Mouse (Mus musculus) Patski (cell line): ENCODE results near the gene Wt1. TPM values are rescaled to one million over a fixed set of nuclear protein-coding genes. Genes with fewer than 3 reads are reported as not detected.

ENCODE experiments used
- ATAC-seq: fragments of 100-300 bp; one replicate; pipeline ENCODE4 v1.8.0; 2021
- CTCF ChIA-PET: fragments of 350-600 bp; sonication (Branson Sonifier 250); formaldehyde crosslinking; loops from one replicate; lab custom pipeline; 2022; ENCODE audit warnings: inconsistent platforms; lab: Charles Lee
- POLR2A ChIA-PET: fragments of 350-600 bp; sonication (Branson Sonifier 250); formaldehyde crosslinking; loops from one replicate; lab custom pipeline; 2022; ENCODE audit warnings: antibody characterized with exemption, inconsistent platforms; lab: Charles Lee
- DNase-seq: peaks from one replicate; pipeline ENCODE4 v3.0.0-alpha.2; 2011; ENCODE audit warnings: low read depth, low spot score
- H3K27me3 ChIP-seq: fragments of 371-371 bp; one replicate; pipeline ENCODE4 v1.5.1; 2021
- CTCF ChIP-seq: fragments of 100-300 bp; IDR thresholded peaks from one replicate; pipeline ENCODE4 v1.5.1; 2021
- in situ Hi-C: fragments of 300-500 bp; cut with MboI; formaldehyde crosslinking; loops from 3 replicates; pipeline ENCODE4 v1.11.1; 2018; ENCODE audit warnings: low pct_unique_long_range_greater_than_20kb, mixed read lengths
- polyA plus RNA-seq: library from polyadenylated mRNA; unstranded; gene quantifications from one replicate; pipeline ENCODE4 v1.2.3, GENCODE M21; 2021

Gene Wt1
- polyA plus RNA-seq = 15.2 TPM

DNA sequence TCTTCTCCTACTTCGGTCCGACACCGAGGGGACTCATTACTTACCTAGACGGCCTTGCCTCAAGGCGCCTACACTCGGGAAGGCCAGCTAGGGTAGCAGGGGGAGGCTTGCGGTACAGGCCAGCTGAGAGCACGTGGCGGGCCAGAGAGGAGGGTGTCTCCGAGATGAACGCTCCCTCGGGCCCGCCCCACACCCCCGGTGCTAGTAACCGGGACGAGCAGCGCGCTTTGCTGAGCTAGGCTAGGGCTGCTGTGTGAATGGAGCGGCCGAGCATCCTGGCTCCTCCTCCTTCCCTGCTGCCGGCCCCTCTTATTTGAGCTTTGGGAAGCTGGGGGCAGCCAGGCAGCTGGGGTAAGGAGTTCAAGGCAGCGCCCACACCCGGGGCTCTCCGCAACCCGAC lies at the start of gene Wt1:
TSS of gene Wt1 (plus strand) at position 251 of the 400 bp plus-strand sequence.
- ChIA-PET CTCF (no interaction called here), POLR2A (no interaction called here)
- TF ChIP-seq CTCF = no peak
- no peaks in the 10 kb centered on the region for H3K27me3 ChIP-seq
- no peak for DNase-seq
- no peak for ATAC-seq
- in situ Hi-C loops = no loop called here

DNA sequence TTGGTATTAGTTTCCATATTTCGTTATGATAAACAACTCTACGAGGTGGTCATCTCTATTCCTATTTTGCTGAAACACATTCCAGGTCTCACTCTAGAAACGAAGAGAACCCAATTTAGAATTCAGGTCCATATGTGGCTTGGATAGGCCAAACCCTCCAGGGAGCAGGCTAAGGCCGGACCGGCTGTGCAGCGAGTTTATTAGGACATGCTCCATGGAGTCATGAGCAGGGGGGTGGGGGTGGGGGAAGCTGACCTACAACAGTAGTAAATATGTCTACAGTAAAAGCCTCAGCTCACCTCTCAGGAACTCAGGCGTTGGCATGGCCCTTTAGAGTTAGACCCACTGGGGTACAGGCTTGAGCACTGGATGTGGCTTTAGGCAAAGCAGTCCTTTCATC lies 49.2 kb upstream of the Wt1 start:
- no peak for ATAC-seq
- no peaks in the 10 kb centered on the region for H3K27me3 ChIP-seq
- CTCF ChIA-PET = interaction anchor here (0.8 kb wide), 1 partner anchor 12 kb away, joined by 3 read pairs; no protein-coding TSS in a partner anchor
- POLR2A ChIA-PET = no interaction called here
- DNase-seq = no peak
- no peak for TF ChIP-seq CTCF
- in situ Hi-C loops = no loop called here

DNA sequence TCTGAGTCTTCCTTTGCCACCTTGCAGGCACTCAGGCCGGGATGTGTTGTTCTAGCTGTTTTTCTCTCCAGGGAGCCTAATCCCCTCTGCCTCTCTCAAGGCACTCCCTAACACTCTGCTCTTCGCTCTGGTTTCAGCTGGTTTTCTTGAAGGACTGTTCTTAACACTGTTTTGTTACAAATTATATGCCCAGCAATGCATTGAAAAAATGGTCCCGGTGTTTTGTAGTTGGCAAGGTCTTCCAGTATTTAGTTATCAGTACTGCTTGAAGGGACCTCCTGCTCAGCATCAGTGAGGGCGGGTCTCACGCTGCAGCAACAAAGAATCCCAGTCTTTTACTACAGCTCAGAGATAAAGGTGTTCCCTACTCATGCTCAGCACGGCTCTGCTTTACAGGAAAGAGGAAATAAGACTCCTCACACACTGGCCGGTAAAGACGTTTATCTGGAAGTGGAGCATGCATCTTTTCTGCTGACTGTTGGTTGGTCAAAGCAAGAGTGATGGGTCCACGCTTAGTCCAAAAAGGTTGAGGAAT lies 44.0 kb upstream of the Wt1 start:
- in situ Hi-C loops = no loop called here

DNA sequence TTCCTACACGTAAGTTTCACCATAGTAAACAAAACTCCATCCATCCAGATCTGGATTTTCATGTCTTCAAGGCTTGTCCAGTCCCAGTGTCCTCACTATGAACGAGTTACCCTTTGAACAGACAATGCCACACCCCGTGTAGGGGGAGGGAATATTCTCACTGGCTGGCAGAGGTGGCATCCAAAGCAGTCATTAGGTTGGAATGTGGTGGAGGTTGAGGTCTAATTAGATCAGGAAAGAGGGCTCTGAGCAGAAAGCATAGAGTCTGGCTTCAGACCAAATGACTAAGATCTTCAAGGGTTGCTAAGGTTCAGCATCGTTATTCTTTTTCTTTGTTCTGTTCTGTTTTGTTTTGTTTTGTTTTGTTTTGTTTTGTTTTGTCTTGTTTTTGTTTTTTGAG lies 42.3 kb upstream of the Wt1 start:
- DNase-seq (peak; percentile 84), ATAC-seq (peak; percentile 96)
- no peaks in the 10 kb centered on the region for H3K27me3 ChIP-seq
- CTCF ChIA-PET = no interaction called here
- in situ Hi-C loops = no loop called here
- POLR2A ChIA-PET = no interaction called here
- no peak for TF ChIP-seq CTCF

More for the DNA sequence above, 44.0 kb upstream of the Wt1 start:
- ATAC-seq = no peak
- H3K27me3 ChIP-seq = no peaks in the 10 kb centered on the region
- no peak for TF ChIP-seq CTCF
- ChIA-PET POLR2A (no interaction called here), CTCF (no interaction called here)
- DNase-seq = no peak

- POLR2A ChIA-PET = no interaction called here
- in situ Hi-C loops = no loop called here
- H3K27me3 ChIP-seq = no peaks in the 10 kb centered on the region
- CTCF ChIA-PET = interaction anchor here (1.4 to 1.8 kb wide), 3 partner anchors 12 to 103 kb away, joined by 4 to 5 read pairs (median 4); no protein-coding TSS in a partner anchor
- DNase-seq (no peak), ATAC-seq (no peak)
- no peak for TF ChIP-seq CTCF
Observed at GRCm38 (mm10) chr2:105086081-105086480, 40.2 kb upstream of the Wt1 start.

- H3K27me3 ChIP-seq = no peaks in the 10 kb centered on the region
- in situ Hi-C loops = no loop called here
- DNase-seq (no peak), ATAC-seq (no peak)
- POLR2A ChIA-PET = no interaction called here
- CTCF ChIA-PET = interaction anchor here (0.9 to 1.2 kb wide), 4 partner anchors 8 to 21 kb away, joined by 3 to 4 read pairs (median 4); no protein-coding TSS in a partner anchor
- TF ChIP-seq CTCF = no peak
Observed at GRCm38 (mm10) chr2:105088005-105088404, 38.3 kb upstream of the Wt1 start.

DNA sequence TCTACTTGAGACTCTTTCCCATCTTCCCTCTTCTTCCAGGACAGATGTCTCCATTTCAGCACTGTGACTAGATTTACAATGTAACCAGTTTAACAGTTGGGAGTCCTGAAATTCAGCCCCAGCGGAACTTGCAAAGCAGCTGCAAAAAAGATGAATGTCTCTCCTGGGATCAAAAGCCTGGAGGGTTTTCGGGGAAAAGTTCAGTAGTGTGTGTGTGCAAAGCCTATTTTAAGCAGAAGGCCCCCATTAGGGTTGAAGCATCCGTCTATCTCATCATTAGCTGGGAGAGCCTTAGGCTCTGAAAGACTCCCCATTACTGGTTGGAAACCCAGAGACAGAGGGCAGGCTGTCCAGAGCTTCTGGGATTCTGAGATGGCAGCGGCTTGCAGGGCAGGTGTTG lies 37.2 kb upstream of the Wt1 start:
- ATAC-seq = no peak
- H3K27me3 ChIP-seq = no peaks in the 10 kb centered on the region
- no peak for DNase-seq
- in situ Hi-C loops = no loop called here
- ChIA-PET CTCF (interaction anchor here (0.8 to 2.1 kb wide), 2 partner anchors 20 to 78 kb away, joined by 3 to 5 read pairs; no protein-coding TSS in a partner anchor), POLR2A (interaction anchor here (0.7 kb wide), 1 partner anchor 105 kb away, joined by 3 read pairs; no protein-coding TSS in a partner anchor)
- no peak for TF ChIP-seq CTCF

DNA sequence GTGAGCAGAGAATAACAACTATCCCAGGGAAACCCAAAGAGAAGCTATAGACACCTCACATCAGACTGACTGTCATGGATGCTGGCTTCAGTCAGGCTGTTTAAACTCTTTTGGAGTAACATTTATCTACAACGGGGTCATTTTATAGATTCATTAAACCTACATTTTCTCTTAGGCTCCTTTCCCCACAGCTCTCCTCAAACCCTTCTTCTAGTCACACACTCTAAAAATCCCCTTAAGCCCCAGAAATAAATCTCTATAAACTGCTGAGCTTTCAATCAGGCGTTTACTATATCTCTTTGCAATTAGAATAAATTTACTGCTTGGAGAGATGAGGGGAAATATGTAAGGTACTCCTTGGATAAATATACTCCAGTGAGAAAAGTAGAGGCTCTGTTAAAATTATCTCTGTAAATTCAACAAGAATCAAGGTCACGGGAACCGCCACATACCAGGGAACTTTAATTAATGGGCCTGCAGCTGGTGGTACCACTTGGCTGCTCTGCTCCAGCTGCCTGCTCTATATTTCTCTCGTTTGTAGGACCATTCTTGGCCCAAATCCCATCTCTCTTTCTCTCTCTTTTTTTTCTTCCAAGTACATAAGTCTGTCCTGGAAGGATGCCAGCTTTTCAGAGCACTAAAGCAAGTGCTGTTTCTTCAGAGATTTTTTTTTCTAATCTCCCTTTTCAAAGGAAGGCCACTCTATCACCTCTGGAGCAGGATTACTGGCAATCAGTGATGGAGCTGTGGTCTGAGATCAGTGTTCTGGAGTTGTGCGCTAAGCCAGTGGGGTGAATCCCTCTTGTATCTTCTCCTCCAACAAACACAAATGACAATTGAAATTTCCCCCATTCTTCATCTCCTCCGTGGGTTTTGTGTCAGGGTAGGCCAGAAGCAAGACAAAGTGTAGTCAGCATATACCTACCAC lies 36.5 kb upstream of the Wt1 start:
- POLR2A ChIA-PET = interaction anchor here (0.7 kb wide), 1 partner anchor 106 kb away, joined by 3 read pairs; no protein-coding TSS in a partner anchor

GRCm38 (mm10) chr2:105090991-105091390 lies 35.3 kb upstream of the Wt1 start:
- ChIA-PET POLR2A (interaction anchor here (0.8 kb wide), 1 partner anchor 62 kb away, joined by 3 read pairs; no protein-coding TSS in a partner anchor), CTCF (interaction anchor here (0.9 to 2.1 kb wide), 2 partner anchors 8 to 18 kb away, joined by 3 to 5 read pairs; no protein-coding TSS in a partner anchor)
- no peak for ATAC-seq
- in situ Hi-C loops = no loop called here
- no peak for TF ChIP-seq CTCF
- H3K27me3 ChIP-seq = no peaks in the 10 kb centered on the region
- no peak for DNase-seq

More for the DNA sequence above, 36.5 kb upstream of the Wt1 start:
- no peaks in the 10 kb centered on the region for H3K27me3 ChIP-seq
- TF ChIP-seq CTCF = no peak
- DNase-seq (peak; percentile 67), ATAC-seq (peak; percentile 57)
- CTCF ChIA-PET = interaction anchor here (0.7 to 2.1 kb wide), 4 partner anchors 9 to 79 kb away, joined by 3 to 5 read pairs (median 4); no protein-coding TSS in a partner anchor
- in situ Hi-C loops = no loop called here

DNA sequence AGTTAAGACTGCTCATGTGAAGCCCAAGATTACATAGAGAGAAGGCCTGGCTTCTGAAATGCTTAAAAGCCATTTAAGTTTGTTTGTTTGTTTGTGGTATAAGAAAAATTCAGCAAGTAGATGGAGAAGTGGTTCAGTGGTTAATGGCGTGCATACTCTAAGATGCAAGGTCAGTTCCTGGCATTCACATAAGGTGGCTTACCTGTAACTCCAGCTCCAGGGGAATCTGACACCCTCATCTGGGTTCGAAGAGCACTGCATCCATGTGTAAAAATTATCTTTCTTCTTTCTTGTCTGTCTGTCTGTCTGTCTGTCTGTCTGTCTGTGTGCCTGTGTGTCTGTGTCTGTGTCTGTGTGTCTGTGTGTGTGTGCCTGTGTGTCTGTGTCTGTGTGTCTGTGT lies 34.6 kb upstream of the Wt1 start, which contains the start of gene Gm11060:
TSS of gene Gm11060 (plus strand) at position 301 of the 400 bp plus-strand sequence.
- TF ChIP-seq CTCF = no peak
- POLR2A ChIA-PET = interaction anchor here (0.8 kb wide), 1 partner anchor 61 kb away, joined by 3 read pairs; no protein-coding TSS in a partner anchor
- CTCF ChIA-PET = no interaction called here
- ATAC-seq (no peak), DNase-seq (no peak)
- H3K27me3 ChIP-seq = no peaks in the 10 kb centered on the region
- in situ Hi-C loops = no loop called here
